Mouse (Mus musculus) neural tube, embryonic 14.5 days (tissue): ENCODE measurements around the gene Ankrd52. TPM values are rescaled to one million over a fixed set of nuclear protein-coding genes. Genes with fewer than 3 reads are reported as not detected.

Source experiments
- ATAC-seq: fragments of 200-750 bp; cut with Nextera tagmentation; 2 replicates; pipeline ENCODE4 v1.8.0; 2017; ENCODE audit warnings: low read depth, mild to moderate bottlenecking, moderate TSS enrichment, moderate library complexity
- H3K27ac ChIP-seq: fragments of 300-500 bp; sonication (generic); 2 replicates; pipeline ENCODE4 v1.5.1; 2014; ENCODE audit warnings: low read depth, mild to moderate bottlenecking, control low read depth, low read length, moderate library complexity, mixed read lengths
- H3K27me3 ChIP-seq: fragments of 300-500 bp; sonication (generic); 2 replicates; pipeline ENCODE4 v1.6.1; 2014; ENCODE audit warnings: low read length; ENCODE audit not compliant: control insufficient read depth, insufficient read depth
- H3K36me3 ChIP-seq: fragments of 300-500 bp; sonication (generic); 2 replicates; pipeline ENCODE4 v1.6.1; 2014; ENCODE audit warnings: low read length, mixed read lengths; ENCODE audit not compliant: control insufficient read depth, insufficient read depth
- H3K4me1 ChIP-seq: fragments of 300-500 bp; sonication (generic); 2 replicates; pipeline ENCODE4 v1.6.1; 2014; ENCODE audit warnings: low read length; ENCODE audit not compliant: control insufficient read depth, insufficient read depth
- H3K4me2 ChIP-seq: fragments of 300-500 bp; sonication (generic); 2 replicates; pipeline ENCODE4 v1.6.1; 2014; ENCODE audit warnings: mild to moderate bottlenecking, low read depth, low read length, control low read depth
- H3K4me3 ChIP-seq: fragments of 300-500 bp; sonication (generic); 2 replicates; pipeline ENCODE4 v1.5.1; 2014; ENCODE audit warnings: low read depth, low read length, control low read depth, mixed read lengths
- H3K9ac ChIP-seq: fragments of 300-500 bp; sonication (generic); replicated peaks from 2 replicates; pipeline ENCODE4 v1.6.1; 2014; ENCODE audit warnings: low read depth, mild to moderate bottlenecking, control low read depth, low read length, mixed read lengths
- H3K9me3 ChIP-seq: fragments of 300-500 bp; sonication (generic); 2 replicates; pipeline ENCODE4 v1.6.1; 2016; ENCODE audit warnings: low read length; ENCODE audit not compliant: control insufficient read depth
- WGBS: fragments of 180-500 bp; shearing (Covaris S2); extraction: QIAGEN DNeasy Blood & Tissue Kit; methylation state at CpG from one replicate; pipeline ENCODE4 v1.1.7; 2014; 5-methylcytosine and 5-hydroxymethylcytosine counted together
- polyA plus RNA-seq: library from polyadenylated mRNA; unstranded; fragments of >200 nt; fragmentation: Nextera tagmentation; extraction: Ambion mirVana; gene quantifications from 2 replicates; pipeline ENCODE4 v1.2.1, GENCODE M21; 2014

Ankrd52 gene
- polyA plus RNA-seq, 1 experiment from 2014 or later: 14.0 TPM

DNA sequence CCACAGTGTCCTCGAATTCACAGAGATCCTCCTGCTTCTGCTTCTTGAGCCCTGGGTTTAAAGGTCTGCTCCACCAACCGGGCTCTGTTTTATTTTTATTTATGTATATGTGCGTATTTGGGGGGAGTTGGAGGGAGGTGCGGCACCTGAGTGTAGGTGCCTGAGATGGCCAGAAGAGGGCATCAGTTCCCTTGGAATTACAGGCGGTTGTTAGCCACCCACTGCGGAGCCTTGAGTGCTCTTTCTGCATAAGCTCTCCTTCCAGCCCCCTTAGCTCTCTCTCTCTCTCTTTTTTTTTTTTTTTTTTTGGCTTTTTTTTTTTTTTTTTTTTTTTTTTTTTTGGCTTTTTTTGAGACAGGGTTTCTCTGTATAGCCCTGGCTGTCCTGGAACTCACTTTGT is 2.5 kb upstream of the Ankrd52 start:
- ATAC-seq: no peak
- 78% methylated on average over 6 of the region's 6 CpGs for WGBS
- H3K27ac ChIP-seq: no peak overlapping the region
- H3K4me1 ChIP-seq: peaks cover 19% of the 10 kb centered on the region
- no peak overlapping the region for H3K4me3 ChIP-seq
- no peaks in the 10 kb centered on the region for H3K9me3 ChIP-seq
- no peak overlapping the region for H3K9ac ChIP-seq
- no peaks in the 10 kb centered on the region; the same call in 1 of the 2 replicates for H3K27me3 ChIP-seq
- no peak overlapping the region for H3K4me2 ChIP-seq
- H3K36me3 ChIP-seq: peaks cover 6% of the 10 kb centered on the region; the same call in 1 of the 2 replicates

DNA sequence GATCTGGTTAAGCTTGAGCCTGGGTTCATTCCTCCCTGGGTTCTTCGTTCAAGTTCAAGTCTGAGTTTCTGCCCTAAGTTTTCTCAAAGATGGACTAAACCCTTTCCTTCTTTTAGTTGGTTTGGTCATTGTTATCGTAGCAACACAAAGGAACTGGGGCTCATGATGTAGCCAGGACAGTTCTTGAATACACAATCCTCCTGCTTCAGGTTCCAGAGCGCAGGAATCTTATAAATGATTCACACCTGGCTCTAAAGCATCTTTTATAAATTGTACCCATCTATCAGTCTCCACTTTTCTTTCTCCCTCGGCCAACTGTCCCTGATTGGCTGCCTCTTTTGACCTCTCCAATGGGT is 838 bp upstream of the Ankrd52 start:
- ATAC-seq: no peak
- whole genome bisulfite sequencing: 40% methylated on average over 4 of the region's 4 CpGs
- H3K4me3 ChIP-seq: peak overlapping the region; percentile 94

DNA sequence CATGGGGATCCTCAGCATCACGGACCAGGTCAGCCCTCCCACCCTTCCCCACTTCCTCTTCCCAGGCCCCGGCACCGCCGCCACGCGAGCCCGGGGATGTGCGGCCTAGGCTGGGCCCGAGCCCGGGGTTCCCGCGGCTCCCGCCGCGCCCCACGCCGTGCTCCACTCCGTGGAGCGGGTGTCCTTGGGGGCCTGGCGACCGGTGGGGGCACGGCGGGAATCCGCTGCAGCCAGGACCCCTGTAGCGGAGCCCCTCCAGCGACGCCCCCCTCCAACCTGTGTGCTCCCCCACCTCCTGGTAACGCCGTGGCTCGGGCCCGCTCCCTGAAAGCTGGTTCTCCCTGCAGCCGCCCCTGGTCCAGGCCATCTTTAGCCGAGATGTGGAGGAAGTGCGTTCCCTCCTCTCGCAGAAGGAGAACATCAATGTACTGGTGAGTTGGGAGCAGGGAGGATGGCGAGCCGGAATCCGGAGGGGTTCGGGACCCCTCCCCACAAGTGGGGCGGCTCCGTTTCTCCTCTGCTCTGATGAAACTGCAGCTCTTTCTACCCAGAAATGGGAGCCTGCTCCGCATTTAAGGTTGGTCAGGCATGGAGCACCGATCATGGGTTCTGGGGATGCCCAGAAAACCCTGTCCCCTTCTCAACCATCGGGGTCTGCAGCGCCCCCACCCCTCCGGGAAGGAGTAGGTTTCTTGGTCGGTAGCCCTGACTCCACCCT is 466 bp downstream of the Ankrd52 start:
- WGBS: under 1% methylated on average over 46 of the region's 47 CpGs
- no peaks in the 10 kb centered on the region for H3K9me3 ChIP-seq
- H3K36me3 ChIP-seq: peaks cover 32% of the 10 kb centered on the region
- H3K27ac ChIP-seq: peak overlapping the region; percentile 94
- H3K27me3 ChIP-seq: no peaks in the 10 kb centered on the region; the same call in 1 of the 2 replicates
- H3K9ac ChIP-seq: peak overlapping the region; percentile 98
- H3K4me2 ChIP-seq: peak overlapping the region; percentile 77
- peak; percentile 75 for ATAC-seq
- H3K4me1 ChIP-seq: peaks cover 19% of the 10 kb centered on the region
- H3K4me3 ChIP-seq: peak overlapping the region; percentile 94

More for the DNA sequence above, 838 bp upstream of the Ankrd52 start:
- H3K36me3 ChIP-seq: peaks cover 21% of the 10 kb centered on the region; the same call in 1 of the 2 replicates
- no peaks in the 10 kb centered on the region for H3K9me3 ChIP-seq
- peaks cover 19% of the 10 kb centered on the region for H3K4me1 ChIP-seq
- H3K27me3 ChIP-seq: no peaks in the 10 kb centered on the region; the same call in 1 of the 2 replicates
- H3K9ac ChIP-seq: peak overlapping the region; percentile 98; the same call in 1 of the 2 replicates
- peak overlapping the region; percentile 77 for H3K4me2 ChIP-seq
- peak overlapping the region; percentile 94 for H3K27ac ChIP-seq

DNA sequence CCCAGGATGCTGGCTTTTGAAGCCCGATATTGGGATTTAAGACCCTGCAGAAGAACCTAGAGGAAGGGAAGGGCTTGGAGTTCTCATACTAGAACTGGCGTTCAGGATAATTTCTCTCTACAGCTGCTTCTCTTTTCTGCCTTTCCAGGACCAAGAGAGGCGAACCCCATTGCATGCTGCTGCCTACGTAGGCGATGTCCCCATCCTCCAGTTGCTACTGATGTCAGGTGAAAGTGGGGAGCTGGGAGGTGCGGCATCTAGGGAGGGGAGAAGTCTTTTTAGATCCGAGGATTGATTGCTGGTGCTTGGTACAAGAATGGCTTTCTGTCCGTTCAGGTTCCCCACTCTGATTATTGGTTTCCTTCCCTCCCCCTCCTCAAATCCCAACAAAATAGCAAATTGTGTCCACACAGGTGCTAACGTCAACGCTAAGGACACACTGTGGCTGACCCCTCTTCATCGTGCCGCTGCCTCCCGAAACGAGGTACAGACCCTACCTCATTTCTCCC is 1.1 kb downstream of the Ankrd52 start:
- Histone ChIP-seq H3K9ac (peak overlapping the region; percentile 98), H3K9me3 (no peaks in the 10 kb centered on the region), H3K4me2 (peak overlapping the region; percentile 77), H3K27me3 (no peaks in the 10 kb centered on the region; the same call in 1 of the 2 replicates), H3K4me1 (peaks cover 19% of the 10 kb centered on the region), H3K27ac (peak overlapping the region; percentile 94), H3K4me3 (peak overlapping the region; percentile 94), H3K36me3 (peaks cover 38% of the 10 kb centered on the region)
- 0 out of 2 replicates have a peak, but pooled peaks have one; percentile 0 for ATAC-seq
- WGBS: 53% methylated on average over 14 of the region's 14 CpGs

DNA sequence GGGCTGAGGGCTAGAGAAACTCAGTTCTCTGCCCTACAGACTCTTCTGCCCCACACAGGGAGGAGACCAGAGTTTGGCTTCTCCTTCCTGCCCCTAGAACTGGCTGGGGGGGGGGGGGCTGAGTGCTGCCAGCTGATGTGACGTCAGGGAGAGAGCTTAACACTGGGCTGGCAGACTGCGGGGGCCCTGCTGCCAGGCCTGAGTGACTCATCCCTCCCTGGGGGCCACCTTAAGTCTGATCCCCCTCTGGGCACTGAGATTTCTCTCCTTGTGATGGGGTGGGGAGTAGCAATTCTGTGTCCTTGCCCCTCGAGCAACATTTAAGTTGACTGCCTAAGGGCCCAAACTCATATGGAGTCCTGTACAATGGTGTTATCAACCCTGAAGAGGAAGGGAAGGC is 1.5 kb downstream of the Ankrd52 start:
- Histone ChIP-seq H3K9me3 (no peaks in the 10 kb centered on the region), H3K36me3 (peaks cover 43% of the 10 kb centered on the region), H3K27me3 (no peaks in the 10 kb centered on the region; the same call in 1 of the 2 replicates), H3K9ac (peak overlapping the region; percentile 98), H3K4me2 (peak overlapping the region; percentile 77), H3K27ac (peak overlapping the region; percentile 94; the same call in 1 of the 2 replicates), H3K4me1 (peaks cover 19% of the 10 kb centered on the region), H3K4me3 (peak overlapping the region; percentile 94)
- WGBS: 35% methylated on average over 3 of the region's 3 CpGs
- ATAC-seq: no peak

DNA sequence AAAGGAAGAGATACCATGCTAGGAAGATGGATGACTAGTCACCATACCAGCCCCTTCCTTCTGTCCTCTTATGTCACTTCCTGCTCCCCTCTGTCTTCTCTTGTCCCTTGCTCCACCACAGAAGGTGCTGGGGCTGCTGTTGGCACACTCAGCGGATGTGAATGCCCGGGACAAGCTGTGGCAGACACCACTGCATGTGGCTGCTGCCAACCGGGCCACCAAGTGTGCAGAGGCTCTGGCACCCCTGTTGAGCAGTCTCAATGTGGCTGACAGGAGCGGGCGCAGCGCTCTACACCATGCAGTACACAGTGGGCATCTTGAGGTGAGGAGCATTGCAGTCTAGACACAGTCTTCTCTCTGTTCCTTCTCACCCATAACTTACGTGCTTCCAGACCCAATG is 2.3 kb downstream of the Ankrd52 start:
- no peaks in the 10 kb centered on the region for H3K9me3 ChIP-seq
- peaks cover 19% of the 10 kb centered on the region for H3K4me1 ChIP-seq
- H3K9ac ChIP-seq: no peak overlapping the region
- 94% methylated on average over 7 of the region's 7 CpGs for whole genome bisulfite sequencing
- H3K27ac ChIP-seq: no peak overlapping the region
- H3K4me3 ChIP-seq: no peak overlapping the region
- no peak for ATAC-seq
- peaks cover 51% of the 10 kb centered on the region for H3K36me3 ChIP-seq
- H3K4me2 ChIP-seq: no peak overlapping the region
- H3K27me3 ChIP-seq: no peaks in the 10 kb centered on the region; the same call in 1 of the 2 replicates

DNA sequence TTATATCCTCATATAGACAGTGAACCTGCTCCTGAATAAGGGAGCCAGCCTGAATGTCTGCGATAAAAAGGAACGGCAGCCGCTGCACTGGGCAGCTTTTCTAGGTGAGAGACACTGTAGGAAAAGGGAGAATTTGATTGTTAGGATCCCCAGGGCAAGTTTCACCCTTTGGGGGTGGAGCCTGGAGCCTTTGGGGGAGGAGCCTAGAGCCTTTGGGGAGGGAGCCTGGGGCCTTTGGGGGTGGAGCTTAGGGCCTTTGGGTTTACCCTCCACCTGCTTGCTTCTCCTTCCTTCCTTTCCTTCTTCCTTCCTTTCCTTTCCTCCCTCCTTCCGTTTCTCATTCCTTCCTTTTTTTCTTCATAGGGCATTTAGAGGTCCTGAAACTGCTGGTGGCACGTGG is 3.6 kb downstream of the Ankrd52 start:
- peaks cover 62% of the 10 kb centered on the region for H3K36me3 ChIP-seq
- 90% methylated on average over 5 of the region's 5 CpGs for WGBS

DNA sequence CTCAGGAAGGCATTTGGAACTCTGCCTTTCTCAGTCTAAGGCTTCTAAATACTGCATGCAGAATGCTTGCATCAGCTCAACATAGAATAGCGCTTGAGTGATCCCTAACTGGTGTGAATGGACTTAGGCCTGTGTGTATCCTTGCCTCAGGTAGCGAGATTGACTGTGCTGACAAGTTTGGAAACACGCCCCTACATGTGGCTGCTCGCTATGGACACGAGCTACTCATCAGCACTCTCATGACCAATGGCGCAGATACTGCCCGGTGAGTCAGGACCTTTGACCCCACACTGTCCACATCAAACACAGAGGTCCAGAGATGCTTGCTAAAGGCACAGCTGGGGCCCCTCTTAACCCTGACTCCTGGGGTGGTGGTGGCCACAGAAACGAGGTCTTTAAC is 5.6 kb downstream of the Ankrd52 start:
- WGBS: 90% methylated on average over 8 of the region's 8 CpGs
- Histone ChIP-seq H3K27me3 (no peaks in the 10 kb centered on the region), H3K27ac (no peak overlapping the region), H3K4me3 (no peak overlapping the region), H3K9me3 (no peaks in the 10 kb centered on the region), H3K4me2 (no peak overlapping the region), H3K36me3 (peaks cover 80% of the 10 kb centered on the region), H3K4me1 (peaks cover 14% of the 10 kb centered on the region), H3K9ac (no peak overlapping the region)
- ATAC-seq: no peak

More for the DNA sequence above, 3.6 kb downstream of the Ankrd52 start:
- no peaks in the 10 kb centered on the region for H3K9me3 ChIP-seq
- no peak overlapping the region for H3K27ac ChIP-seq
- H3K27me3 ChIP-seq: no peaks in the 10 kb centered on the region; the same call in 1 of the 2 replicates
- H3K4me1 ChIP-seq: peaks cover 19% of the 10 kb centered on the region
- H3K9ac ChIP-seq: no peak overlapping the region
- no peak overlapping the region for H3K4me2 ChIP-seq
- H3K4me3 ChIP-seq: no peak overlapping the region
- ATAC-seq: no peak

DNA sequence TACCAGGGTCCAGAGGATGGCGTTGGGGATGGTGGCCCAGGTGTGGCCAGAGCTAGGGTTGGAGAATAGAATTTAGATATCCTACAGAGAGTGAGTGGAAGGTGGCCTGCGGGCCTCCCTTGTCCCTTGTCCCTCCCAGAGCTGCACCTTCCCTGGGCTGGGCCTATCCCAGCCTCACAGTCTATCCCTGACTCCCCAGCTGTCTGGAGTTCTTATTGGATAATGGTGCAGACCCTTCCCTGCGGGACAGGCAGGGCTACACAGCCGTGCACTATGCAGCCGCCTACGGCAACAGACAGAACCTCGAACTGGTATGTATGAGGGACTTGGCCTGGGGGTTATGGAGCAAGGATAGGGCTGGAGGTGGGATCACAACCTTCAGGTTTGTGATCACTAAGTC is 9.0 kb downstream of the Ankrd52 start:
- peaks cover 93% of the 10 kb centered on the region for H3K36me3 ChIP-seq
- no peak overlapping the region for H3K9ac ChIP-seq
- no peak overlapping the region for H3K4me3 ChIP-seq
- no peak for ATAC-seq
- no peaks in the 10 kb centered on the region for H3K4me1 ChIP-seq
- no peaks in the 10 kb centered on the region for H3K9me3 ChIP-seq
- no peaks in the 10 kb centered on the region for H3K27me3 ChIP-seq
- WGBS: 95% methylated on average over 7 of the region's 7 CpGs
- no peak overlapping the region for H3K27ac ChIP-seq
- H3K4me2 ChIP-seq: no peak overlapping the region
